15 mouse cellular contexts compared by ENCODE assay signal in genomic region chr9:27509157-27509556, GRCm38 (mm10).
DNase-seq lines count a peak whose midpoint lies in the region.
"Had no signal": no experiment of that assay in that cellular context is flagged by ENCODE, and none has a peak within 500 bp of the region (broad histone marks: within the 10 kb centered on the region; RNA-seq: fewer than 3 reads in every experiment).

No protein-coding gene starts in this region.

- peak; percentile 48 for DNase-seq in layer of hippocampus, adult 11-12 months (ENCODE audit: low spot score)
- DNase-seq in layer of hippocampus, adult 9-10 months (ENCODE audit: low spot score): no peak
- DNase-seq in right cerebral cortex, postnatal 10 days (ENCODE audit: low spot score in 2 of 2): peak; percentile 61 to 77
- no peak for DNase-seq in right cerebral cortex, postnatal 36 days (ENCODE audit: low spot score in 2 of 2)
- DNase-seq in brain, embryonic 18.5 days (ENCODE audit: low read depth, low spot score): peak; percentile 47
- peak; percentile 65 for DNase-seq in layer of hippocampus, adult 9-11 months
- no peak for DNase-seq in urinary bladder, postnatal 4 days (ENCODE audit: low spot score in 2 of 2)
- no peak for DNase-seq in ovary, postnatal 10 days (ENCODE audit: low spot score)
- DNase-seq: adrenal gland, adult 2 months; adrenal gland, postnatal 25 days; cerebellum, adult 18-20 months; cerebellum, adult 9-11 months; cerebellum, postnatal 36 days; gastrocnemius, postnatal 36 days; heart, postnatal 36 days had no signal

Comparison
In these comparisons a context has a peak if more than half of its experiments do, and no peak if none do; other contexts are left out.
1. DNase-seq: peak in layer of hippocampus, adult 11-12 months (single experiment), right cerebral cortex, postnatal 10 days (2 of 2), brain, embryonic 18.5 days (single experiment) and layer of hippocampus, adult 9-11 months (single experiment); none in layer of hippocampus, adult 9-10 months (single experiment), right cerebral cortex, postnatal 36 days (0 of 2), urinary bladder, postnatal 4 days (0 of 2) and ovary, postnatal 10 days (single experiment).